Mouse (Mus musculus) G1E (cell line): Measurements from ENCODE around the gene Antxr1. TPM values are rescaled to one million over a fixed set of nuclear protein-coding genes. Genes with fewer than 3 reads are reported as not detected.

Experiments used
- ATAC-seq: 2 replicates; pipeline ENCODE4 v1.8.0; 2016; ENCODE audit warnings: mild to moderate bottlenecking; ENCODE audit not compliant: insufficient number of reproducible peaks, poor library complexity, low FRiP score, severe bottlenecking; ENCODE audit errors: extremely low read depth
- DNase-seq: peaks from one replicate; pipeline ENCODE4 v3.0.0; 2012; ENCODE audit warnings: low spot score
- H3K27me3 ChIP-seq: 2 replicates; pipeline ENCODE4 v1.6.1; 2012; ENCODE audit warnings: mild to moderate bottlenecking, low read length, inconsistent platforms; ENCODE audit not compliant: insufficient read depth
- H3K36me3 ChIP-seq: replicated peaks from 2 replicates; pipeline ENCODE3; 2012; ENCODE audit warnings: mild to moderate bottlenecking, inconsistent platforms
- H3K4me1 ChIP-seq: 2 replicates; pipeline ENCODE4 v1.6.1; 2012; ENCODE audit warnings: low read depth, low read length, inconsistent platforms, mixed read lengths; ENCODE audit not compliant: insufficient read depth
- H3K4me3 ChIP-seq: 2 replicates; pipeline ENCODE4 v1.5.1; 2012; ENCODE audit warnings: low read depth, mild to moderate bottlenecking, inconsistent platforms, low read length, moderate library complexity, mixed read lengths
- H3K9me3 ChIP-seq: replicated peaks from 2 replicates; pipeline ENCODE4 v1.6.1; 2012; ENCODE audit warnings: inconsistent platforms
- CTCF ChIP-seq: IDR thresholded peaks from 2 replicates; pipeline ENCODE4 v1.5.1; 2012; ENCODE audit warnings: low read depth, low read length, inconsistent platforms, mixed read lengths
- GATA1 ChIP-seq: IDR thresholded peaks from 2 replicates; pipeline ENCODE4 v1.6.1; 2012; ENCODE audit warnings: borderline replicate concordance, low read length, inconsistent platforms, mixed read lengths
- GATA2 ChIP-seq: IDR thresholded peaks from 2 replicates; pipeline ENCODE4 v1.6.1; 2012; ENCODE audit warnings: low read depth, low read length, inconsistent platforms, borderline replicate concordance
- POLR2AphosphoS5 ChIP-seq: IDR thresholded peaks from 2 replicates; pipeline ENCODE4 v1.6.1; 2012; ENCODE audit warnings: low read depth, low read length, inconsistent platforms; ENCODE audit not compliant: insufficient replicate concordance
- TAL1 ChIP-seq: conservative IDR thresholded peaks from 2 replicates; pipeline ENCODE4 v1.6.1; 2012; ENCODE audit warnings: low read depth, low read length, inconsistent platforms, mixed read lengths
- polyA plus RNA-seq: library from polyadenylated mRNA; stranded (reverse); fragments of >175 nt; gene quantifications from 2 replicates; pipeline ENCODE4 v1.2.3, GENCODE M21; 2012
- total RNA-seq, 2 experiments: library from RNA; stranded (forward) in 1 of 2; stranded (reverse) in 1 of 2; fragments of 200-1000 nt in 1 of 2; fragments of >200 nt in 1 of 2; fragmentation: Nextera tagmentation in 1 of 2; gene quantifications; 2 replicates each; pipeline ENCODE4 v1.2.3; 2014 to 2017

Antxr1 gene
- total and polyA plus RNA-seq, 3 experiments = 0.16 TPM; not detected in 2

DNA sequence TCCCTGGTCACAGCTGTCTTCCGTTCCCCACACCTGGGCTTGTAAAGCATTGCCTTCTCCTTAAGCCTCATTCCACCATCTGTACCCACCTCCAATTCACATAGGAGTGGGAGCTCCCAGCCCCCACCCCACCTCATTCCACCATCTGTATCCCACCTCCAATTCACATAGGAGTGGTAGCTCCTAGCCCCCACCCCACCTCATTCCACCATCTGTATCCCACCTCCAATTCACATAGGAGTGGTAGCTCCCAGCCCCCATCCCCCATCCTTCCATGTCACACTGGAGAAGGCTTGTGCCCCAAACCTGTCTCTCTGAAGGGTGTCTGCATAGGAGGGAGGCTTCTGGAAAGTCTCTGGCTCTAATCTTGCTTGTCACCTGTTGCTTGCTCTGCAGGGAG, 232.3 kb downstream of the Antxr1 start:
- Histone ChIP-seq H3K36me3 (no peaks in the 10 kb centered on the region), H3K4me3 (no peak overlapping the region), H3K27me3 (peaks cover 12% of the 10 kb centered on the region), H3K9me3 (no peaks in the 10 kb centered on the region), H3K4me1 (peaks cover 59% of the 10 kb centered on the region)
- ATAC-seq (no peak), DNase-seq (no peak)
- TF ChIP-seq GATA2 = no peak
- no peak for TF ChIP-seq TAL1
- no peak for TF ChIP-seq CTCF
- no peak for TF ChIP-seq POLR2AphosphoS5
- no peak for TF ChIP-seq GATA1

DNA sequence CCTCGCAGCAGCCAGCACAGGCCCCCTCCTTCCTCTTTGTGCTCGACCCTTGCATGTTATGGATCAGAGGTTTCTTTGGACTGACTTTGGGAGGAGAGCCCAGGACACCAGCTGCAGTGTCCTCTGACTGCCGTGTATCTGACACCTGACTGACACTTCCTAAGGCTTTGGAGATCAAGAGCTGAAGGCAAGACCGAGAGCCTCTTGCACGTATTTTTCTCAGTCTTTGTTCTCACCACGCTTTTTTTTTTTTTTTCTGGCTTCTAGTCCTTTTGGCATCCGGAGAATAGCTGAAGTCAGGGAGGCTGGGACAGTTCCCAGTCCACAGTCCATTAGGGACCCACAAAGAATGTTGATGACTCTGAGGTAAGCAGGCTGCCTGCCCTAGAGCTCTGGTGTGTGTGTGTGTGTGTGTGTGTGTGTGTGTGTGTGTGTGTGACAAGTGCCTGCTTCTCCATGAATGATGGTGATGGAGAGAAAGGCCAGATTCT, 233.2 kb downstream of the Antxr1 start:
- peaks cover 68% of the 10 kb centered on the region for H3K4me1 ChIP-seq
- no peak for DNase-seq
- H3K36me3 ChIP-seq = no peaks in the 10 kb centered on the region
- H3K4me3 ChIP-seq = peak overlapping the region; percentile 61; the same call in 1 of the 2 replicates
- TF ChIP-seq CTCF = no peak
- no peak for TF ChIP-seq GATA2
- TF ChIP-seq POLR2AphosphoS5 = no peak
- TF ChIP-seq GATA1 = no peak
- no peak for TF ChIP-seq TAL1
- no peaks in the 10 kb centered on the region for H3K9me3 ChIP-seq
- peaks cover 9% of the 10 kb centered on the region for H3K27me3 ChIP-seq
- ATAC-seq = no peak

DNA sequence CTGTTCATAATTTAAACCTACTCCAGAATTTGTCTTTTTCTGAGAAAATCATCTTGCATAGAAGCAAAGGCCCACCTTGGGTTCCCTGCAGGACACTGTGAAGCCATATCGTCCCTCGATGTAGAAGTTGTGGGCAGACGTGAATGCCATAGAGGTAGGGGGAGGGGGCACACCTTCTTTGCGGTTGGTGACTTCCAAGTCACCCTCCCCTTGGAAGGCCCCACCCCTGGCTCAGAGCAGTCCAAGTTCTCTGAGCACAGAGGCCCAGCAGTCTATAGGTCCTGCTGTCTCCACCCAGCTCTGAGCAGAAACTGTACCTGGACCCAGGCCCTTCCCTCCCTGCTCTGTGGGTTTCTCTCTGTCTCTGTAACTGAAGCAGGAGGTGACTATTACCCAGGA, 233.7 kb downstream of the Antxr1 start:
- no peaks in the 10 kb centered on the region for H3K36me3 ChIP-seq
- peaks cover 9% of the 10 kb centered on the region for H3K27me3 ChIP-seq
- H3K4me3 ChIP-seq = peak overlapping the region; percentile 61; the same call in 1 of the 2 replicates
- DNase-seq = peak; percentile 43
- peaks cover 73% of the 10 kb centered on the region for H3K4me1 ChIP-seq
- peak; percentile 34 for ATAC-seq
- TF ChIP-seq CTCF (no peak), GATA2 (no peak), TAL1 (no peak)
- no peaks in the 10 kb centered on the region for H3K9me3 ChIP-seq

DNA sequence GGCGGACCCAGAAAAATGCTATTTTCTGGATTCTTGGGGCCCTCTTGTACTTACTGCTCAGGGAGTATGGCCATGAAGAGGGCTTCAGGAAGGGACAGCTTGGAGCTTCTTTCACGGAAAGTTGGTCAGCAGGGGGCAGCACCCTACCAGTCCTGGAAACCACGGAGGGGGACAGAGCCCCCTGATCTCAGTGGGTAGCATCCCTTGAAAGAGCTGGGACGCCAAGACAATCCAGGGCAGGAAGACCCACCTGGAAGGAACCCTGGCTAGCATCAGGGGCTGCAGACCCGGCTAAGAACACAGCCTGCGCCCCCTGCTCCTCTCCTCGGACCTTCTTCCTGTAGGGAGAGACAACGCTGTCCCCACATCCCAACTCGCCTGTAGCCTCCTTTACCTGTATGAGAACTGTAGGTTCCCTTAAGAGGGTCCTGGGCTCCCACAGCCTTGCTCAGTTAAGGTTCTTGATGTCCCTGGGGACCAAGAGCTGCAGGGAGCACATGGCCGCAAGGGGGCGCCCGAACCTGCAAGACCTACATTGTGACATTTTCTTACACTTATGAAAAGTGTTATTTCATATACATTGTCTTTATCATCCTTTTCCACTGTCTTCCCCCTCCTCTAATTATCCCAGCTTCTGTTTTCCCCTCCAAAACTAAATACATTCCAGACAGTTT, 234.2 kb downstream of the Antxr1 start:
- Histone ChIP-seq H3K9me3 (no peaks in the 10 kb centered on the region), H3K4me3 (peak overlapping the region; percentile 66; the same call in 1 of the 2 replicates), H3K4me1 (peaks cover 78% of the 10 kb centered on the region), H3K36me3 (no peaks in the 10 kb centered on the region), H3K27me3 (peaks cover 9% of the 10 kb centered on the region)
- TF ChIP-seq GATA2 (no peak), CTCF (peak; percentile 70)
- DNase-seq = peak; percentile 40
- ATAC-seq = peak; percentile 22; the same call in 1 of the 2 replicates

DNA sequence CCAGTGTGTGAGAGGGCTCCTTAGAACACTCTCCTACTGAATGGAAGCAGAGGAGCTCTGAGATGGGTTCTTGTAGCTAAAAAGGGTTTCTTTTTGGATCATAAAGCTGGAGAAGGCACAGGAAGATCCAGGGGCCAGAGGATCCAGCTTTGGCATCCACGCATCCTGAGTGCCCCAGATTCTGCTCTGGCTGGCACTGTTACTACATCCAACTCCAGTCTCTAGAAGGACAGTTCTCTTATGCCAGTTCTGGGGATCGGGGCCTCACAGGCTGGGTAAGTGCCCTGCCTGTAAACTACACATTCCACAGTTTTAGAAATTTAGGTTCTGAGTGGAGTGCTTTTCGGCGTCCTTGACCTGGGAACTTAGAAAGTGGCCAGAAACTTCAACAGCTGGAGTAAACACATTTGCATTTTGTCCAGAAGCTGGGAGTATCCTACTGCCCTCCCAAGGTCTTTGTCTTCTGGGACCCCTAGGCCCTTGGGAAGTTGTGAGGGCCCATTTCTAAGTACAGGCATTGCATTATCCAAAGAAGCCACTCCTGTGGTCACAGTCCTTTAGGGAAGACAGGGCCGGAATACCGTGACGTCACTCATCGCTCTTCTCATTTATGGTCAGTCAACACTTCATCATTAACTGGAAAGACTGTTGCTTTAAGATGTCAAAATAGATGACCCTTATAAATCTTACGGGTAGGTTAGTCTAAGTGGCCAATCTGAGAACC, 235.2 kb downstream of the Antxr1 start:
- Histone ChIP-seq H3K4me3 (no peak overlapping the region; the same call in 1 of the 2 replicates), H3K27me3 (peaks cover 7% of the 10 kb centered on the region), H3K4me1 (peaks cover 81% of the 10 kb centered on the region), H3K36me3 (peaks cover 4% of the 10 kb centered on the region), H3K9me3 (no peaks in the 10 kb centered on the region)
- TF ChIP-seq POLR2AphosphoS5 (no peak), GATA1 (no peak), CTCF (no peak), GATA2 (no peak), TAL1 (no peak)
- ATAC-seq = no peak
- DNase-seq = no peak

DNA sequence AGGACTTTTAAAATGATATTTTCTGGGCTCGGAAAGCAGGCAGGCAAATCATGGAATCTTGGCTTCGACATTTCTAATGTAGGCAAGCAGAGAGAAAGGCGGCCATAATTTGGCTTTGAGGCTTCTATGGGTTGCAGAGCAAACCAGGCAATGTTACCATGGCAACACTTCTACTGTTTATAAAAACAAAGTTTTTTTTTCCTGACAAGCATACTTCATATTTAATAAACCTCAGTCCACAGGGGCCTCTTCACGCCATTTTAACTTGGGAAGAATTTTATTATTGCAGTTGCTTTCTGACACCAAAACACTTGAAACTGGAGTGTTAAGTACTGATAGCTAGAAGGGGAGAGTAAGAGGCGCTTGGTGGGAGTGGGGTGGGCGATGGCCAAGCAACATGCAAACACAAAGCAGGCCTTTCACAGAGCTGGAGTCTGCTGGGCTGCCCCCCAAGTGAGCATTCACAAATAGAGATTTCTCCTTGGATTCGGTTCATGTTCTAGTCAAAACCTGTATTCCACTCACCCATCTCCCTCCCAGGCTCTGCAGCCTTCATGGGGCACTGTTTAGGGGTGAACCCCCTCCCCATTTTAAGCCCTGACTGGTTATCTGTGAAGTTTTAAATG, 235.8 kb downstream of the Antxr1 start:
- Histone ChIP-seq H3K4me3 (no peak overlapping the region), H3K27me3 (peaks cover under 1% of the 10 kb centered on the region; the same call in 1 of the 2 replicates), H3K9me3 (no peaks in the 10 kb centered on the region), H3K4me1 (peaks cover 76% of the 10 kb centered on the region), H3K36me3 (peaks cover 10% of the 10 kb centered on the region)
- ATAC-seq = no peak
- TF ChIP-seq GATA1 = no peak
- no peak for TF ChIP-seq POLR2AphosphoS5
- no peak for TF ChIP-seq CTCF
- TF ChIP-seq GATA2 = no peak
- no peak for TF ChIP-seq TAL1
- DNase-seq = no peak
